Mouse (Mus musculus): Measurements from ENCODE around the gene Elovl5. TPM values are rescaled to one million over a fixed set of nuclear protein-coding genes. Genes with fewer than 3 reads are reported as not detected.
A peak's percentile ranks its signal among the peaks of the same experiment; 100 is the strongest.

Elovl5 gene
- total RNA-seq, 2 experiments from 2014 or later, result 79.5 to 82.7 TPM

GRCm38 (mm10) chr9:78015816-78016215, 98.7 kb downstream of the Elovl5 start:
- intact Hi-C loops (cut with DNase I), result no loop called here

GRCm38 (mm10) chr9:78016288-78016687, 99.1 kb downstream of the Elovl5 start:
- DNase-seq (ENCODE audit: extremely low spot score in 1 of 2, low spot score in 2 of 2), result no peak
- intact Hi-C loops (cut with DNase I), result no loop called here

More at GRCm38 (mm10) chr9:78015816-78016215, 98.7 kb downstream of the Elovl5 start:
- no peak for DNase-seq (ENCODE audit: extremely low spot score in 1 of 2, low spot score in 2 of 2)

- intact Hi-C loops (cut with DNase I), result no loop called here
Measured at GRCm38 (mm10) chr9:78021256-78021655, 104.1 kb downstream of the Elovl5 start.

GRCm38 (mm10) chr9:78022187-78022945, 105.2 kb downstream of the Elovl5 start:
- intact Hi-C loops (cut with DNase I), result no loop called here
- no peak for DNase-seq (ENCODE audit: extremely low spot score in 1 of 2, low spot score in 2 of 2)

More at GRCm38 (mm10) chr9:78021256-78021655, 104.1 kb downstream of the Elovl5 start:
- no peak for DNase-seq (ENCODE audit: extremely low spot score in 1 of 2, low spot score in 2 of 2)

GRCm38 (mm10) chr9:78024823-78025222, 107.7 kb downstream of the Elovl5 start:
- DNase-seq (ENCODE audit: extremely low spot score in 1 of 2, low spot score in 2 of 2), result peak; percentile 47 to 55
- intact Hi-C loops (cut with DNase I), result loop anchor here (2.0 kb wide), 1 partner anchor 220 kb away; no protein-coding TSS in a partner anchor

GRCm38 (mm10) chr9:78027099-78027498, 109.9 kb downstream of the Elovl5 start:
- intact Hi-C loops (cut with DNase I), result no loop called here
- no peak for DNase-seq (ENCODE audit: extremely low spot score in 1 of 2, low spot score in 2 of 2)

- intact Hi-C loops (cut with DNase I), result no loop called here
- no peak for DNase-seq (ENCODE audit: extremely low spot score in 1 of 2, low spot score in 2 of 2)
Measured at GRCm38 (mm10) chr9:78030835-78031456, 113.8 kb downstream of the Elovl5 start.

- intact Hi-C loops (cut with DNase I), result no loop called here
Measured at GRCm38 (mm10) chr9:78032930-78033329, 115.8 kb downstream of the Elovl5 start.

More at GRCm38 (mm10) chr9:78032930-78033329, 115.8 kb downstream of the Elovl5 start:
- no peak for DNase-seq (ENCODE audit: extremely low spot score in 1 of 2, low spot score in 2 of 2)

Other genes with a start within 250 kb of the Elovl5 start
- gene Gclc, start 162.8 kb upstream of the Elovl5 start, total RNA-seq (2021), result 10 to 100 TPM; 32.1 to 32.7 TPM
- not detected for gene Gcm1, start 134.6 kb downstream of the Elovl5 start, total RNA-seq (2021)
- 100 to 1,000 TPM; 116 to 120 TPM for gene Fbxo9, start 191.7 kb downstream of the Elovl5 start, total RNA-seq (2021)
- gene Ick, start 191.8 kb downstream of the Elovl5 start, total RNA-seq (2021), result 10 to 100 TPM; 23.8 to 27.2 TPM

Data from left cerebral cortex, postnatal 10 days (tissue).